ENCODE assay signal across 13 mouse cellular contexts in genomic region chr1:31149671-31150070, GRCm38 (mm10). TPM values are rescaled to one million over a fixed set of nuclear protein-coding genes. Genes with fewer than 3 reads are reported as not detected.
DNase-seq lines count a peak whose midpoint lies in the region; ATAC-seq lines count a peak whose summit lies in the region.
"Had no signal": no experiment of that assay in that cellular context is flagged by ENCODE, and none has a peak within 500 bp of the region (broad histone marks: within the 10 kb centered on the region; RNA-seq: fewer than 3 reads in every experiment).

No protein-coding gene starts in this region.

- DNase-seq in 3T3-L1 (ENCODE audit: low read depth, low spot score) = peak; percentile 14
- peak; percentile 7 for DNase-seq in NIH3T3 (ENCODE audit: low read depth)
- DNase-seq in lung, postnatal 10 days = peak; percentile 4
- DNase-seq in cerebellum, adult 11 months = no peak
- no peak for DNase-seq in cerebellum, adult 9-11 months
- DNase-seq in ovary, postnatal 10 days (ENCODE audit: low spot score) = no peak
- DNase-seq: cerebellum, postnatal 36 days; heart, adult 2 months; heart, postnatal 4 days; kidney, postnatal 25 days; thymus, postnatal 36 days had no signal

- ATAC-seq in granulocyte monocyte progenitor cell, adult 5-6 weeks (replicated peaks; ENCODE audit: poor library complexity, severe bottlenecking) = 0 out of 2 replicates have a peak, but pooled peaks have one; percentile 4
- ATAC-seq: forebrain, embryonic 14.5 days had no signal

RNA-seq across cellular contexts. Expression of gene Lgsn, which starts 26.5 kb away (rescaled TPM):
- not detected in 2 replicates for total RNA-seq in granulocyte monocyte progenitor cell, adult 5-6 weeks (2014; fragmentation: Nextera tagmentation)
- not detected in 2 replicates for total RNA-seq in granulocyte monocyte progenitor cell, adult 5-6 weeks (2017)
- total RNA-seq: heart, adult 2 months; heart, postnatal 4 days had no signal

Comparison
In these comparisons a context has a peak if more than half of its experiments do, and no peak if none do; other contexts are left out.
1. DNase-seq: peak in 3T3-L1 (single experiment), NIH3T3 (single experiment) and lung, postnatal 10 days (single experiment); none in cerebellum, adult 11 months (single experiment), cerebellum, adult 9-11 months (single experiment) and ovary, postnatal 10 days (single experiment).